Mouse (Mus musculus) hindbrain, embryonic 16.5 days (tissue): ENCODE results near the gene Mrgprh. TPM values are rescaled to one million over a fixed set of nuclear protein-coding genes. Genes with fewer than 3 reads are reported as not detected.

Experiments
- ATAC-seq: fragments of 200-750 bp; cut with Nextera tagmentation; 2 replicates; pipeline ENCODE4 v1.8.0; 2017; ENCODE audit warnings: moderate TSS enrichment, moderate library complexity
- H3K27ac ChIP-seq: fragments of 300-500 bp; sonication (generic); 2 replicates; pipeline ENCODE4 v1.5.1; 2014; ENCODE audit warnings: low read depth, mild to moderate bottlenecking, control low read depth, low read length, moderate library complexity
- H3K27me3 ChIP-seq: fragments of 300-500 bp; sonication (generic); replicated peaks from 2 replicates; pipeline ENCODE4 v1.6.1; 2014; ENCODE audit warnings: low read length; ENCODE audit not compliant: control insufficient read depth, insufficient read depth
- H3K36me3 ChIP-seq: fragments of 300-500 bp; sonication (generic); 2 replicates; pipeline ENCODE4 v1.6.1; 2014; ENCODE audit warnings: mild to moderate bottlenecking, low read length, moderate library complexity, mixed read lengths; ENCODE audit not compliant: control insufficient read depth, insufficient read depth
- H3K4me1 ChIP-seq: fragments of 300-500 bp; sonication (generic); 2 replicates; pipeline ENCODE4 v1.6.1; 2014; ENCODE audit warnings: low read depth, low read length; ENCODE audit not compliant: control insufficient read depth, insufficient read depth
- H3K4me2 ChIP-seq: fragments of 300-500 bp; sonication (generic); 2 replicates; pipeline ENCODE4 v1.6.1; 2014; ENCODE audit warnings: mild to moderate bottlenecking, low read length, control low read depth, moderate library complexity
- H3K4me3 ChIP-seq: fragments of 300-500 bp; sonication (generic); 2 replicates; pipeline ENCODE4 v1.5.1; 2014; ENCODE audit warnings: mild to moderate bottlenecking, low read length, control low read depth, moderate library complexity
- H3K9ac ChIP-seq: fragments of 300-500 bp; sonication (generic); 2 replicates; pipeline ENCODE4 v1.6.1; 2014; ENCODE audit warnings: low read depth, mild to moderate bottlenecking, control low read depth, low read length, moderate library complexity
- H3K9me3 ChIP-seq: fragments of 300-500 bp; sonication (generic); 2 replicates; pipeline ENCODE4 v1.6.1; 2014; ENCODE audit warnings: mild to moderate bottlenecking, low read length, moderate library complexity; ENCODE audit not compliant: control insufficient read depth
- WGBS: fragments of 180-500 bp; shearing (Covaris S2); extraction: QIAGEN DNeasy Blood & Tissue Kit; methylation state at CpG from one replicate; pipeline ENCODE4 v1.1.7; 2014; 5-methylcytosine and 5-hydroxymethylcytosine counted together
- polyA plus RNA-seq: library from polyadenylated mRNA; unstranded; fragments of >200 nt; fragmentation: Nextera tagmentation; extraction: Ambion mirVana; gene quantifications from 2 replicates; pipeline ENCODE4 v1.2.1, GENCODE M21; 2015

Gene Mrgprh
- not detected in 2 replicates for polyA plus RNA-seq

- WGBS: 85% methylated on average over 5 of the region's 5 CpGs
- no peaks in the 10 kb centered on the region; the same call in 1 of the 2 replicates for H3K27me3 ChIP-seq
- H3K4me2 ChIP-seq: no peak within 1 kb of the TSS
- H3K9ac ChIP-seq: no peak within 1 kb of the TSS
- no peak for ATAC-seq
- H3K4me1 ChIP-seq: peaks cover 4% of the 10 kb centered on the region
- no peak within 1 kb of the TSS for H3K4me3 ChIP-seq
- H3K27ac ChIP-seq: no peak within 1 kb of the TSS
- H3K9me3 ChIP-seq: no peaks in the 10 kb centered on the region
- H3K36me3 ChIP-seq: no peaks in the 10 kb centered on the region
Measured at GRCm38 (mm10) chr17:12875734-12876133, at the start of gene Mrgprh. TSS of gene Mrgprh (plus strand) at chr17:12876034.

DNA sequence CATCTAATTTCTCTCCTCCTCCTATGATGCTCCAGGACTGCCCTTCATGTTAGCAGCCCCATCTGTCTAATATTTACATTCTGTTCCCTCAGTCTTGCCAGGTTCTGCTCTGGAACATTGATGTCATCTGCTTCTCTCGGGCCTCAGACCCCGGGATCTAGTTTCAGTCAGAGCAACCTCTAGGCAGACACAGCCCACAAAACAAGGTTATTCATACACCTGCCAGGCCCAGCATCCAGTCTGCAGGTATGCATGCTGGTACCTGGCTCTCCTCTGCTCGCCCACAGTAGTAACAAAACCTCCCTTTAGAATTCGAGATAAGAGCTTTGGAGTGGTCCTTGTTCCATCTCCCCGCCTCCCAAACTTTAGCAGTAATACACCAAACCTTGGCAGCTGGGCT lies 45.5 kb upstream of the Mrgprh start:
- Histone ChIP-seq H3K27ac (no peak overlapping the region), H3K4me3 (no peak overlapping the region), H3K4me1 (no peaks in the 10 kb centered on the region), H3K4me2 (no peak overlapping the region), H3K9ac (no peak overlapping the region), H3K36me3 (no peaks in the 10 kb centered on the region), H3K9me3 (no peaks in the 10 kb centered on the region), H3K27me3 (no peaks in the 10 kb centered on the region)
- ATAC-seq: no peak
- 76% methylated on average over 5 of the region's 5 CpGs for WGBS

DNA sequence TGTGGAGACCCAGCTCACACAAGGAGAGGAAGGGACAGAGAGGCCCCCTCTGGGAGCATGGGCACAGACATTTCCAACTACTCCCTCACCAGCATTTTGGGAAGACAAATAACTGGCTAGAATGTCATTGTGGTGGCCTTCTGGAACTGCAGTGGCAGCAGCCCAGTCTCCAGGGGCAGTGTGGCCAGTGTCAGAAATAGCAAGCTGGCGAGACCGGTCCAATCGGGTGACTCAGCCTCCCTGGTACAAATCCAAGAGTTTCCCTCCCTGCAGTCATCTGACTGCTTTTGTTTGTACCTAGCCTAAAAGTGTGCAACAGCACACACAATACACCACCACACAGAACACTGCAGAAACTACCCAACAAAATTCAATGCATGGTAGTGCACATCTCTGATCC lies 43.6 kb upstream of the Mrgprh start:
- Histone ChIP-seq H3K9ac (no peak overlapping the region), H3K4me3 (no peak overlapping the region), H3K9me3 (no peaks in the 10 kb centered on the region), H3K4me2 (no peak overlapping the region), H3K27ac (no peak overlapping the region), H3K27me3 (no peaks in the 10 kb centered on the region), H3K4me1 (no peaks in the 10 kb centered on the region), H3K36me3 (no peaks in the 10 kb centered on the region)
- ATAC-seq: no peak
- 73% methylated on average over 3 of the region's 3 CpGs for WGBS

GRCm38 (mm10) chr17:12832657-12833056 lies 43.2 kb upstream of the Mrgprh start:
- Histone ChIP-seq H3K9me3 (no peaks in the 10 kb centered on the region), H3K4me1 (no peaks in the 10 kb centered on the region), H3K9ac (no peak overlapping the region), H3K27ac (no peak overlapping the region), H3K27me3 (no peaks in the 10 kb centered on the region), H3K4me3 (no peak overlapping the region), H3K36me3 (no peaks in the 10 kb centered on the region), H3K4me2 (no peak overlapping the region)
- WGBS: 96% methylated on average over 4 of the region's 4 CpGs
- ATAC-seq: no peak

- no peaks in the 10 kb centered on the region for H3K27me3 ChIP-seq
- no peaks in the 10 kb centered on the region for H3K9me3 ChIP-seq
- ATAC-seq: no peak
- no peak overlapping the region for H3K27ac ChIP-seq
- no peaks in the 10 kb centered on the region for H3K4me1 ChIP-seq
- no peak overlapping the region for H3K4me2 ChIP-seq
- no peak overlapping the region for H3K4me3 ChIP-seq
- WGBS: 88% methylated on average over 3 of the region's 3 CpGs
- H3K36me3 ChIP-seq: no peaks in the 10 kb centered on the region
- H3K9ac ChIP-seq: no peak overlapping the region
Measured at GRCm38 (mm10) chr17:12834317-12834716, 41.5 kb upstream of the Mrgprh start.

DNA sequence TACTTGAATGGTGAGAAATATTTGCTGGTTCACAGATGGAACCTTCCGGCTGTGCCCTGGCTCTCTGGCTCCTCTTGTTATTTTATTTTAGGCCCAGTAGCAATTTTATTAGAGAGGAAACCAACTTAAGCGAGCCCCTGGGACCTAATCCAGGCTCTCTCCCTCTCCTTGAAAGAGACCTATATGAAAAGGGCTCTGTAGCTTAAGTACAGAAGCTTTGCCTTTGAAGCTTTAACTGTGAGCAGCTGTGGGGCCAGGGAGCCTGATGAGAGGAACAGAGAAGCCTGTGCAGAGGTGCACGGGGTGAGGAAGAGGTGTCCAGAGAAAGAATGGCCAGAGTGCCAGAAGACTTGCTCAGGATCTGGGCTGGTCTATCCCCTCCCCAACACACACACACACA lies 41.0 kb upstream of the Mrgprh start:
- H3K4me2 ChIP-seq: no peak overlapping the region
- WGBS: 66% methylated on average over 3 of the region's 3 CpGs
- H3K27ac ChIP-seq: no peak overlapping the region
- no peak overlapping the region for H3K4me3 ChIP-seq
- no peak overlapping the region for H3K9ac ChIP-seq
- H3K4me1 ChIP-seq: no peaks in the 10 kb centered on the region
- no peak for ATAC-seq
- H3K9me3 ChIP-seq: no peaks in the 10 kb centered on the region
- no peaks in the 10 kb centered on the region for H3K27me3 ChIP-seq
- no peaks in the 10 kb centered on the region for H3K36me3 ChIP-seq

GRCm38 (mm10) chr17:12835738-12836137 lies 40.1 kb upstream of the Mrgprh start:
- Histone ChIP-seq H3K4me2 (no peak overlapping the region), H3K27me3 (no peaks in the 10 kb centered on the region), H3K36me3 (no peaks in the 10 kb centered on the region), H3K27ac (no peak overlapping the region), H3K9me3 (no peaks in the 10 kb centered on the region), H3K4me3 (no peak overlapping the region), H3K4me1 (no peaks in the 10 kb centered on the region), H3K9ac (no peak overlapping the region)
- ATAC-seq: no peak
- WGBS: 91% methylated on average over 5 of the region's 5 CpGs

- 69% methylated on average over 10 of the region's 10 CpGs for WGBS
- Histone ChIP-seq H3K9me3 (no peaks in the 10 kb centered on the region), H3K4me1 (no peaks in the 10 kb centered on the region), H3K9ac (no peak overlapping the region), H3K27ac (no peak overlapping the region; the same call in 1 of the 2 replicates), H3K4me2 (no peak overlapping the region), H3K4me3 (no peak overlapping the region), H3K27me3 (no peaks in the 10 kb centered on the region), H3K36me3 (no peaks in the 10 kb centered on the region)
- no peak for ATAC-seq
Measured at GRCm38 (mm10) chr17:12839475-12840267, 36.2 kb upstream of the Mrgprh start.

- no peak overlapping the region for H3K4me3 ChIP-seq
- no peaks in the 10 kb centered on the region for H3K4me1 ChIP-seq
- no peaks in the 10 kb centered on the region for H3K36me3 ChIP-seq
- H3K9me3 ChIP-seq: no peaks in the 10 kb centered on the region
- H3K27ac ChIP-seq: no peak overlapping the region
- no peak for ATAC-seq
- 90% methylated on average over 6 of the region's 6 CpGs for WGBS
- no peaks in the 10 kb centered on the region for H3K27me3 ChIP-seq
- no peak overlapping the region for H3K4me2 ChIP-seq
- H3K9ac ChIP-seq: no peak overlapping the region
Measured at GRCm38 (mm10) chr17:12843826-12844225, 32.0 kb upstream of the Mrgprh start.
